Mouse (Mus musculus) heart, embryonic 13.5 days (tissue): ENCODE measurements around the gene Dnah7a. TPM values are rescaled to one million over a fixed set of nuclear protein-coding genes. Genes with fewer than 3 reads are reported as not detected.
"Not testable (repeated sequence)": the region's sequence is repeated elsewhere in the genome, so short reads cannot be mapped to it uniquely, and the experiment has no call there.

Experiments
- ATAC-seq: fragments of 200-750 bp; cut with Nextera tagmentation; 2 replicates; pipeline ENCODE4 v1.8.0; 2017; ENCODE audit warnings: moderate TSS enrichment; ENCODE audit not compliant: insufficient number of reproducible peaks, low FRiP score, low TSS enrichment; ENCODE audit errors: extremely low read depth
- H3K27ac ChIP-seq: fragments of 300-500 bp; sonication (generic); replicated peaks from 2 replicates; pipeline ENCODE4 v1.5.1; 2015; ENCODE audit warnings: moderate library complexity, mild to moderate bottlenecking, inconsistent platforms
- H3K27me3 ChIP-seq: fragments of 300-500 bp; sonication (generic); replicated peaks from 2 replicates; pipeline ENCODE4 v1.6.1; 2015; ENCODE audit warnings: mild to moderate bottlenecking, inconsistent platforms
- H3K36me3 ChIP-seq: fragments of 300-500 bp; sonication (generic); 2 replicates; pipeline ENCODE4 v1.6.1; 2015; ENCODE audit warnings: mild to moderate bottlenecking, inconsistent platforms
- H3K4me1 ChIP-seq: fragments of 300-500 bp; sonication (generic); 2 replicates; pipeline ENCODE4 v1.6.1; 2015; ENCODE audit warnings: inconsistent platforms
- H3K4me2 ChIP-seq: fragments of 300-500 bp; sonication (generic); 2 replicates; pipeline ENCODE4 v1.6.1; 2015; ENCODE audit warnings: inconsistent platforms, mild to moderate bottlenecking, moderate library complexity
- H3K4me3 ChIP-seq: fragments of 300-500 bp; sonication (generic); 2 replicates; pipeline ENCODE4 v1.5.1; 2015; ENCODE audit warnings: moderate library complexity, mild to moderate bottlenecking, inconsistent platforms
- H3K9ac ChIP-seq: fragments of 300-500 bp; sonication (generic); 2 replicates; pipeline ENCODE4 v1.6.1; 2015; ENCODE audit warnings: inconsistent platforms, mild to moderate bottlenecking, moderate library complexity
- H3K9me3 ChIP-seq: fragments of 300-500 bp; sonication (generic); 2 replicates; pipeline ENCODE4 v1.6.1; 2016; ENCODE audit warnings: inconsistent platforms
- WGBS: fragments of 180-500 bp; shearing (Covaris S2); methylation state at CpG from one replicate; pipeline ENCODE4 v1.1.7; 2015; ENCODE audit warnings: mixed read lengths; 5-methylcytosine and 5-hydroxymethylcytosine counted together
- polyA plus RNA-seq: library from polyadenylated mRNA; unstranded; fragments of >200 nt; fragmentation: Nextera tagmentation; extraction: Ambion mirVana; gene quantifications from 2 replicates; pipeline ENCODE4 v1.2.1, GENCODE M21; 2015

The Dnah7a gene
- polyA plus RNA-seq, 1 experiment from 2014 or later, result 0.82 TPM

- no peak for ATAC-seq
- no peaks in the 10 kb centered on the region for H3K36me3 ChIP-seq
- H3K27ac ChIP-seq, result peak overlapping the region; percentile 60
- H3K27me3 ChIP-seq, result no peaks in the 10 kb centered on the region
- 6% methylated on average over 5 of the region's 5 CpGs for WGBS
- peaks cover 18% of the 10 kb centered on the region for H3K4me1 ChIP-seq
- H3K9ac ChIP-seq, result no peak overlapping the region
- no peak overlapping the region for H3K4me3 ChIP-seq
- H3K9me3 ChIP-seq, result no peaks in the 10 kb centered on the region
- H3K4me2 ChIP-seq, result 0 out of 2 replicates have a peak overlapping the region, but pooled peaks have one; percentile 18
These were observed 22.1 kb upstream of the Dnah7a start for GRCm38 (mm10) chr1:53728489-53729225.

- Histone ChIP-seq H3K4me3 (no peak overlapping the region), H3K27ac (no peak overlapping the region), H3K27me3 (no peaks in the 10 kb centered on the region), H3K9ac (no peak overlapping the region), H3K4me2 (no peak overlapping the region), H3K36me3 (no peaks in the 10 kb centered on the region), H3K9me3 (no peaks in the 10 kb centered on the region), H3K4me1 (peaks cover 18% of the 10 kb centered on the region)
- ATAC-seq, result no peak
- 92% methylated on average over 2 of the region's 2 CpGs for WGBS
These were observed 20.3 kb upstream of the Dnah7a start for GRCm38 (mm10) chr1:53726883-53727282.

GRCm38 (mm10) chr1:53721353-53721752 lies 14.8 kb upstream of the Dnah7a start:
- no peaks in the 10 kb centered on the region for H3K27me3 ChIP-seq
- H3K4me1 ChIP-seq, result no peaks in the 10 kb centered on the region
- no peak overlapping the region for H3K4me2 ChIP-seq
- ATAC-seq, result no peak
- H3K9me3 ChIP-seq, result no peaks in the 10 kb centered on the region
- H3K4me3 ChIP-seq, result no peak overlapping the region
- H3K36me3 ChIP-seq, result no peaks in the 10 kb centered on the region
- no peak overlapping the region for H3K27ac ChIP-seq
- H3K9ac ChIP-seq, result no peak overlapping the region

- Histone ChIP-seq H3K36me3 (no peaks in the 10 kb centered on the region), H3K27me3 (no peaks in the 10 kb centered on the region), H3K27ac (no peak overlapping the region), H3K9me3 (no peaks in the 10 kb centered on the region), H3K4me2 (no peak overlapping the region), H3K4me3 (no peak overlapping the region), H3K9ac (no peak overlapping the region), H3K4me1 (no peaks in the 10 kb centered on the region)
- ATAC-seq, result no peak
- 61% methylated on average over 5 of the region's 5 CpGs for WGBS
These were observed 14.2 kb upstream of the Dnah7a start for GRCm38 (mm10) chr1:53720601-53721351.

- H3K4me1 ChIP-seq, result 0 out of 2 replicates have a peak, but pooled peaks cover 4% of the 10 kb centered on the region
- no peak overlapping the region for H3K9ac ChIP-seq
- WGBS, result 77% methylated on average over 1 of the region's 1 CpGs
- H3K4me3 ChIP-seq, result no peak overlapping the region
- H3K4me2 ChIP-seq, result no peak overlapping the region
- H3K36me3 ChIP-seq, result no peaks in the 10 kb centered on the region
- no peak overlapping the region for H3K27ac ChIP-seq
- ATAC-seq, result no peak
- H3K9me3 ChIP-seq, result no peaks in the 10 kb centered on the region
- H3K27me3 ChIP-seq, result no peaks in the 10 kb centered on the region
These were observed 9.5 kb upstream of the Dnah7a start for GRCm38 (mm10) chr1:53715966-53716515.

- H3K36me3 ChIP-seq, result no peaks in the 10 kb centered on the region
- no peak overlapping the region for H3K4me3 ChIP-seq
- H3K9ac ChIP-seq, result no peak overlapping the region
- H3K27ac ChIP-seq, result no peak overlapping the region
- no peaks in the 10 kb centered on the region for H3K27me3 ChIP-seq
- 3% methylated on average over 4 of the region's 4 CpGs for WGBS
- no peaks in the 10 kb centered on the region for H3K9me3 ChIP-seq
- no peak for ATAC-seq
- no peak overlapping the region for H3K4me2 ChIP-seq
- H3K4me1 ChIP-seq, result 0 out of 2 replicates have a peak, but pooled peaks cover 4% of the 10 kb centered on the region
These were observed 8.9 kb upstream of the Dnah7a start for GRCm38 (mm10) chr1:53715446-53715845.

GRCm38 (mm10) chr1:53713383-53713782 lies 6.8 kb upstream of the Dnah7a start:
- not testable (repeated sequence) for H3K9me3 ChIP-seq, H3K4me2 ChIP-seq, H3K4me1 ChIP-seq, H3K4me3 ChIP-seq, H3K27me3 ChIP-seq, H3K27ac ChIP-seq, ATAC-seq, H3K36me3 ChIP-seq, H3K9ac ChIP-seq
- WGBS, result 41% methylated on average over 2 of the region's 3 CpGs

GRCm38 (mm10) chr1:53711069-53711468 lies 4.5 kb upstream of the Dnah7a start:
- Histone ChIP-seq H3K9me3 (no peaks in the 10 kb centered on the region), H3K4me3 (no peak overlapping the region), H3K27ac (no peak overlapping the region), H3K4me1 (0 out of 2 replicates have a peak, but pooled peaks cover 4% of the 10 kb centered on the region), H3K27me3 (no peaks in the 10 kb centered on the region), H3K36me3 (no peaks in the 10 kb centered on the region), H3K9ac (no peak overlapping the region), H3K4me2 (no peak overlapping the region)
- ATAC-seq, result no peak
- 83% methylated on average over 9 of the region's 9 CpGs for WGBS

- not testable (repeated sequence) for ATAC-seq, H3K4me3 ChIP-seq, H3K27me3 ChIP-seq, H3K9me3 ChIP-seq, H3K36me3 ChIP-seq, H3K9ac ChIP-seq, H3K27ac ChIP-seq, H3K4me2 ChIP-seq, H3K4me1 ChIP-seq
- WGBS, result 78% methylated on average over 5 of the region's 5 CpGs
These were observed 3.0 kb upstream of the Dnah7a start for GRCm38 (mm10) chr1:53709602-53710001.

GRCm38 (mm10) chr1:53704164-53704563 lies 2.4 kb downstream of the Dnah7a start:
- Histone ChIP-seq H3K4me3 (no peak overlapping the region), H3K36me3 (no peaks in the 10 kb centered on the region), H3K9me3 (no peaks in the 10 kb centered on the region), H3K4me2 (no peak overlapping the region), H3K9ac (no peak overlapping the region), H3K27ac (no peak overlapping the region), H3K27me3 (no peaks in the 10 kb centered on the region), H3K4me1 (no peaks in the 10 kb centered on the region)
- 84% methylated on average over 5 of the region's 5 CpGs for WGBS
- ATAC-seq, result no peak

- H3K4me1 ChIP-seq, H3K36me3 ChIP-seq, H3K27ac ChIP-seq, H3K4me2 ChIP-seq, H3K9me3 ChIP-seq, H3K9ac ChIP-seq, H3K27me3 ChIP-seq, H3K4me3 ChIP-seq, ATAC-seq: not testable (repeated sequence)
These were observed 42.3 kb downstream of the Dnah7a start for GRCm38 (mm10) chr1:53664268-53664667.
